In the genomic region with DNA sequence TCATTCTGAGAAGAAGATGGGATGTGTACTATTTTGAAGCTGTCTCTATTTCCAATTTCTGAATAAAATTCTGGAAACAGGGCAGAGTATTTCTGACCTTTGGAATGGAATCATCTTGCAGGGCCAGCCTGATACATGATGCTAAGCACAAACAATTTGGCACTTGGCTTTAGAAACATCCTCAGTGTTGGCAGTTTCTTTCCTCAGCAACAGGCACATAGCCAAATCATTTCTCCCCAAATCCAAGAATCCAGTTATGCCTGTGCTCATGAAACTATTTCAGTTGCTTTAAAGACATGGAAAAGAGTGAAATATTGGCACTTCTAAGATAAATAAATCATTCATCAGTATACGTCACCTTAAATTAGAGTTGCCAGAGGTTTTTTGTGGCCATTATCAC, we compare ENCODE assay signal across 18 mouse cellular contexts. TPM values are rescaled to one million over a fixed set of nuclear protein-coding genes. Genes with fewer than 3 reads are reported as not detected.
DNase-seq lines count a peak whose midpoint lies in the region; ATAC-seq and TF ChIP-seq lines count a peak whose summit lies in the region.
"Had no signal": no experiment of that assay in that cellular context is flagged by ENCODE, and none has a peak within 500 bp of the region (broad histone marks: within the 10 kb centered on the region; RNA-seq: fewer than 3 reads in every experiment).

No protein-coding gene starts in this region.

- no peak for TF ChIP-seq POLR2A in thymus, adult 2 months (IDR thresholded peaks at IDR 0.05; ENCODE audit: control insufficient read depth, extremely low read depth, insufficient read depth, low read length, poor library complexity)

- TF ChIP-seq CTCF in hindbrain, postnatal 0 days (IDR thresholded peaks at IDR 0.05; ENCODE audit: low read depth) = no peak
- TF ChIP-seq CTCF in midbrain, postnatal 0 days (IDR thresholded peaks at IDR 0.05) = no peak
- no peak for TF ChIP-seq CTCF in thymus, adult 2 months (IDR thresholded peaks at IDR 0.05; ENCODE audit: borderline replicate concordance, control insufficient read depth, extremely low read depth, insufficient read depth, low read length, poor library complexity)

- H3K36me3 ChIP-seq in hindbrain, postnatal 0 days (ENCODE audit: insufficient read depth, low read length) = no peaks in the 10 kb centered on the region
- no peaks in the 10 kb centered on the region for H3K36me3 ChIP-seq in hindbrain, embryonic 16.5 days (ENCODE audit: control insufficient read depth, insufficient read depth, low read length)
- no peaks in the 10 kb centered on the region for H3K36me3 ChIP-seq in midbrain, postnatal 0 days (ENCODE audit: insufficient read depth, low read length)
- no peaks in the 10 kb centered on the region for H3K36me3 ChIP-seq in midbrain, embryonic 14.5 days (ENCODE audit: control insufficient read depth, insufficient read depth, low read length)
- no peaks in the 10 kb centered on the region for H3K36me3 ChIP-seq in thymus, adult 2 months (ENCODE audit: control insufficient read depth, insufficient read depth, low read length)
- H3K36me3 ChIP-seq: hindbrain, embryonic 12.5 days; limb, embryonic 10.5 days; midbrain, embryonic 13.5 days had no signal

- no peaks in the 10 kb centered on the region for H3K4me1 ChIP-seq in hindbrain, postnatal 0 days (ENCODE audit: insufficient read depth, low read length)
- no peaks in the 10 kb centered on the region for H3K4me1 ChIP-seq in hindbrain, embryonic 16.5 days (ENCODE audit: control insufficient read depth, insufficient read depth, low read depth, low read length)
- H3K4me1 ChIP-seq in midbrain, postnatal 0 days (ENCODE audit: insufficient read depth, low read length) = no peaks in the 10 kb centered on the region
- no peaks in the 10 kb centered on the region for H3K4me1 ChIP-seq in midbrain, embryonic 14.5 days (ENCODE audit: control insufficient read depth, insufficient read depth, low read length)
- H3K4me1 ChIP-seq in thymus, adult 2 months (replicated peaks; ENCODE audit: control insufficient read depth, insufficient read depth, low read length) = no peaks in the 10 kb centered on the region
- H3K4me1 ChIP-seq: hindbrain, embryonic 12.5 days; limb, embryonic 10.5 days; liver, embryonic 12.5 days; midbrain, embryonic 13.5 days had no signal

- H3K27ac ChIP-seq in hindbrain, postnatal 0 days = no peak overlapping the region
- H3K27ac ChIP-seq in hindbrain, embryonic 16.5 days (ENCODE audit: low read depth, low read length) = no peak overlapping the region
- no peak overlapping the region for H3K27ac ChIP-seq in midbrain, postnatal 0 days (ENCODE audit: low read depth, low read length)
- no peak overlapping the region for H3K27ac ChIP-seq in midbrain, embryonic 14.5 days (replicated peaks; ENCODE audit: low read depth, low read length)
- H3K27ac ChIP-seq in thymus, adult 2 months (ENCODE audit: control insufficient read depth, insufficient read depth, low read length) = no peak overlapping the region
- H3K27ac ChIP-seq: gastrocnemius, adult 2 months; hindbrain, embryonic 12.5 days; limb, embryonic 10.5 days; liver, embryonic 12.5 days; midbrain, embryonic 13.5 days had no signal

- no peaks in the 10 kb centered on the region for H3K9me3 ChIP-seq in hindbrain, postnatal 0 days (ENCODE audit: low read length)
- no peaks in the 10 kb centered on the region for H3K9me3 ChIP-seq in hindbrain, embryonic 16.5 days (ENCODE audit: control insufficient read depth, low read length)
- no peaks in the 10 kb centered on the region for H3K9me3 ChIP-seq in midbrain, postnatal 0 days (ENCODE audit: low read length)
- H3K9me3 ChIP-seq in midbrain, embryonic 14.5 days (ENCODE audit: control insufficient read depth, low read length) = no peaks in the 10 kb centered on the region
- H3K9me3 ChIP-seq: G1E; hindbrain, embryonic 12.5 days; limb, embryonic 10.5 days; liver, embryonic 12.5 days; midbrain, embryonic 13.5 days had no signal

- no peak overlapping the region for H3K9ac ChIP-seq in hindbrain, postnatal 0 days (replicated peaks; ENCODE audit: low read length)
- H3K9ac ChIP-seq in hindbrain, embryonic 16.5 days (ENCODE audit: low read depth, low read length) = no peak overlapping the region
- H3K9ac ChIP-seq in midbrain, postnatal 0 days (replicated peaks; ENCODE audit: low read length, poor library complexity, severe bottlenecking) = no peak overlapping the region
- no peak overlapping the region for H3K9ac ChIP-seq in midbrain, embryonic 14.5 days (replicated peaks; ENCODE audit: low read length)
- H3K9ac ChIP-seq: hindbrain, embryonic 12.5 days; liver, embryonic 12.5 days; midbrain, embryonic 13.5 days had no signal

- H3K27me3 ChIP-seq in hindbrain, postnatal 0 days (ENCODE audit: insufficient read depth, low read length) = no peaks in the 10 kb centered on the region
- H3K27me3 ChIP-seq in hindbrain, embryonic 16.5 days (replicated peaks; ENCODE audit: control insufficient read depth, insufficient read depth, low read length) = no peaks in the 10 kb centered on the region
- H3K27me3 ChIP-seq in midbrain, postnatal 0 days (ENCODE audit: insufficient read depth, low read length) = no peaks in the 10 kb centered on the region
- no peaks in the 10 kb centered on the region for H3K27me3 ChIP-seq in midbrain, embryonic 14.5 days (ENCODE audit: control insufficient read depth, insufficient read depth, low read length)
- no peaks in the 10 kb centered on the region for H3K27me3 ChIP-seq in thymus, adult 2 months (ENCODE audit: control insufficient read depth, insufficient read depth, low read length)
- H3K27me3 ChIP-seq: hindbrain, embryonic 12.5 days; liver, embryonic 12.5 days; midbrain, embryonic 13.5 days had no signal

- no peak for ATAC-seq in hindbrain, postnatal 0 days
- no peak for ATAC-seq in hindbrain, embryonic 16.5 days
- ATAC-seq in midbrain, postnatal 0 days (ENCODE audit: low FRiP score) = no peak
- ATAC-seq in midbrain, embryonic 14.5 days (ENCODE audit: low FRiP score, low TSS enrichment) = no peak
- ATAC-seq: intestine, embryonic 16.5 days; liver, embryonic 12.5 days; midbrain, embryonic 13.5 days had no signal

- H3K4me3 ChIP-seq in hindbrain, postnatal 0 days (ENCODE audit: low read length) = no peak overlapping the region
- no peak overlapping the region for H3K4me3 ChIP-seq in hindbrain, embryonic 16.5 days (ENCODE audit: low read length)
- no peak overlapping the region for H3K4me3 ChIP-seq in midbrain, postnatal 0 days (ENCODE audit: low read depth, low read length)
- H3K4me3 ChIP-seq in midbrain, embryonic 14.5 days (replicated peaks; ENCODE audit: low read depth, low read length) = no peak overlapping the region
- no peak overlapping the region for H3K4me3 ChIP-seq in thymus, adult 2 months (ENCODE audit: control insufficient read depth, insufficient read depth, low read length)
- H3K4me3 ChIP-seq: gastrocnemius, adult 2 months; hindbrain, embryonic 12.5 days; limb, embryonic 10.5 days; liver, embryonic 12.5 days; midbrain, embryonic 13.5 days had no signal

- WGBS in hindbrain, postnatal 0 days = 46% methylated on average over 1 of the region's 1 CpGs
- WGBS in hindbrain, embryonic 16.5 days = 70% methylated on average over 1 of the region's 1 CpGs
- 92% methylated on average over 1 of the region's 1 CpGs for WGBS in midbrain, postnatal 0 days
- 82% methylated on average over 1 of the region's 1 CpGs for WGBS in midbrain, embryonic 14.5 days
- 96% methylated on average over 1 of the region's 1 CpGs for WGBS in thymus, adult 2 months

- no peak overlapping the region for H3K4me2 ChIP-seq in hindbrain, postnatal 0 days (ENCODE audit: low read depth, low read length)
- no peak overlapping the region for H3K4me2 ChIP-seq in hindbrain, embryonic 16.5 days (ENCODE audit: low read length)
- no peak overlapping the region for H3K4me2 ChIP-seq in midbrain, postnatal 0 days (ENCODE audit: low read depth, low read length, poor library complexity, severe bottlenecking)
- no peak overlapping the region for H3K4me2 ChIP-seq in midbrain, embryonic 14.5 days (ENCODE audit: low read length)
- H3K4me2 ChIP-seq: hindbrain, embryonic 12.5 days; liver, embryonic 12.5 days; midbrain, embryonic 13.5 days had no signal

- peak; percentile 56 for DNase-seq in hindbrain, postnatal 0 days (ENCODE audit: low spot score)
- peak; percentile 37 for DNase-seq in midbrain, postnatal 0 days (ENCODE audit: low spot score)
- DNase-seq in midbrain, embryonic 14.5 days = no peak
- DNase-seq in cerebellum, adult 9-10 months = peak; percentile 49
- no peak for DNase-seq in natural killer cell, adult 2 months (ENCODE audit: low spot score in 2 of 2)
- DNase-seq in thymus, adult 2 months = no peak
- DNase-seq: adrenal gland, adult 8-10 months; gastrocnemius, adult 2 months; heart, adult 18-20 months; kidney, postnatal 10 days; right cerebral cortex, postnatal 14 days had no signal

RNA-seq across cellular contexts. Expression of a gene that starts 57.8 kb away (rescaled TPM):
- total RNA-seq in hindbrain, postnatal 0 days (2014; rRNA removed) = 131 and 149 TPM in 2 replicates
- 392 and 408 TPM in 2 replicates for polyA plus RNA-seq in hindbrain, postnatal 0 days (2015; fragmentation: Nextera tagmentation; extraction: Ambion mirVana)
- polyA plus RNA-seq in hindbrain, embryonic 16.5 days (2015; fragmentation: Nextera tagmentation; extraction: Ambion mirVana) = 357 and 444 TPM in 2 replicates
- total RNA-seq in midbrain, postnatal 0 days (2014; rRNA removed) = 155 and 176 TPM in 2 replicates
- 337 and 364 TPM in 2 replicates for polyA plus RNA-seq in midbrain, postnatal 0 days (2015; fragmentation: Nextera tagmentation; extraction: Ambion mirVana)
- polyA plus RNA-seq in midbrain, embryonic 14.5 days (2014; fragmentation: Nextera tagmentation; extraction: Ambion mirVana) = 138 and 201 TPM in 2 replicates
- polyA plus RNA-seq in thymus, adult 2 months (2012; rRNA removed) = 0.86 and 0.88 TPM in 2 replicates

Comparison
In these comparisons a context has a peak if more than half of its experiments do, and no peak if none do; other contexts are left out.
1. DNase-seq: peak in hindbrain, postnatal 0 days (single experiment), midbrain, postnatal 0 days (single experiment) and cerebellum, adult 9-10 months (single experiment); none in midbrain, embryonic 14.5 days (single experiment), natural killer cell, adult 2 months (0 of 2) and thymus, adult 2 months (single experiment).
2. RNA of a gene that starts 57.8 kb away (polyA plus RNA-seq): 357 to 444 TPM in hindbrain, embryonic 16.5 days, 392 to 408 TPM in hindbrain, postnatal 0 days, 337 to 364 TPM in midbrain, postnatal 0 days and 138 to 201 TPM in midbrain, embryonic 14.5 days; 0.86 to 0.88 TPM in thymus, adult 2 months; every median in the first group is over 10 times any median in the second.